Mouse (Mus musculus) erythroblast, embryonic 14.5 days (primary cell): ENCODE results near the gene Sik3.

ENCODE experiments used
- GATA1 ChIP-seq: IDR thresholded peaks from 2 replicates; pipeline ENCODE4 v1.6.1; 2012; ENCODE audit warnings: low read length, inconsistent platforms, mixed read lengths
- TAL1 ChIP-seq: IDR thresholded peaks from 3 replicates; pipeline ENCODE4 v1.6.1; 2012; ENCODE audit warnings: low read length, inconsistent platforms, mixed read lengths

GRCm38 (mm10) chr9:46008931-46009668, 3.5 kb upstream of the Sik3 start:
- TF ChIP-seq GATA1: no peak
- TF ChIP-seq TAL1: no peak
